Mouse (Mus musculus) erythroblast, embryonic 14.5 days (primary cell): ENCODE measurements around the gene Pcx.

Experiments
- GATA1 ChIP-seq: IDR thresholded peaks from 2 replicates; pipeline ENCODE4 v1.6.1; 2012; ENCODE audit warnings: low read length, inconsistent platforms, mixed read lengths
- TAL1 ChIP-seq: IDR thresholded peaks from 3 replicates; pipeline ENCODE4 v1.6.1; 2012; ENCODE audit warnings: low read length, inconsistent platforms, mixed read lengths

GRCm38 (mm10) chr19:4588430-4588829, 78.2 kb downstream of the Pcx start:
- TF ChIP-seq TAL1: no peak
- no peak for TF ChIP-seq GATA1
